Mouse (Mus musculus) left cerebral cortex, postnatal 14 days (tissue): ENCODE data around the gene Rap2c. TPM values are rescaled to one million over a fixed set of nuclear protein-coding genes. Genes with fewer than 3 reads are reported as not detected.

Experiments
- DNase-seq, 2 experiments: peaks; one replicate each; pipeline ENCODE4 v3.0.0; 2021 to 2022; ENCODE audit warnings: low spot score in 2 of 2, mixed read lengths in 1 of 2
- intact Hi-C: fragments of 180-260 bp; cut with DNase I; formaldehyde crosslinking; loops from one replicate; pipeline ENCODE4 v1.15.1; 2025
- long read RNA-seq, 2 experiments: library from polyadenylated mRNA; stranded (forward); transcript quantifications; one replicate each; pipeline ENCODE4 v2.0.0; 2021
- total RNA-seq, 2 experiments: library from RNA; stranded (reverse); gene quantifications; 2 replicates each; pipeline ENCODE4 v1.2.3; 2021

Rap2c gene
- total RNA-seq: 10 to 100 TPM; 24.9 to 25.1 TPM
- long read RNA-seq, experiment 1, partial matches to known transcripts: 0 of 13 reads
- long read RNA-seq, experiment 1, other reads (novel, unspliced or antisense): 11 of 13 reads
- long read RNA-seq, experiment 2, transcript Rap2c-201 (3 exons, 3,545 nt): major isoform, 7 of 17 reads
- long read RNA-seq, experiment 2, partial matches to known transcripts: 1 of 17 reads
- long read RNA-seq, experiment 2, other reads (novel, unspliced or antisense): 9 of 17 reads

GRCm38 (mm10) chrX:51017851-51018785 lies at the start of gene Rap2c:
Gene Rap2c (minus strand): TSS chrX:51018018.
- peak in 1 of 2 experiments; percentile 37 for DNase-seq
- intact Hi-C loops: loop anchor here (5.0 kb wide), 1 partner anchor 341 kb away; no protein-coding TSS in a partner anchor

- intact Hi-C loops: loop anchor here (10.0 kb wide), 1 partner anchor 78 kb away; no protein-coding TSS in a partner anchor
- DNase-seq: no peak
Measured at GRCm38 (mm10) chrX:51066539-51067286, 48.9 kb upstream of the Rap2c start.

GRCm38 (mm10) chrX:51065773-51066172 lies 48.0 kb upstream of the Rap2c start:
- peak; percentile 42 to 54 for DNase-seq
- intact Hi-C loops: loop anchor here (1.0 to 10.0 kb wide), 2 partner anchors 79 to 309 kb away; no protein-coding TSS in a partner anchor

GRCm38 (mm10) chrX:51065158-51065664 lies 47.4 kb upstream of the Rap2c start:
- intact Hi-C loops: loop anchor here (1.0 to 10.0 kb wide), 2 partner anchors 80 to 309 kb away; no protein-coding TSS in a partner anchor
- no peak for DNase-seq

- DNase-seq: no peak
- intact Hi-C loops: loop anchor here (10.0 kb wide), 1 partner anchor 85 kb away; no protein-coding TSS in a partner anchor
Measured at GRCm38 (mm10) chrX:51060220-51060619, 42.4 kb upstream of the Rap2c start.

GRCm38 (mm10) chrX:51058741-51059140 lies 40.9 kb upstream of the Rap2c start:
- DNase-seq: no peak
- intact Hi-C loops: no loop called here

GRCm38 (mm10) chrX:51058317-51058716 lies 40.5 kb upstream of the Rap2c start:
- intact Hi-C loops: no loop called here
- DNase-seq: no peak

- DNase-seq: no peak
- intact Hi-C loops: no loop called here
Measured at GRCm38 (mm10) chrX:51051680-51052461, 34.1 kb upstream of the Rap2c start.

GRCm38 (mm10) chrX:51035678-51036209 lies 17.9 kb upstream of the Rap2c start:
- intact Hi-C loops: no loop called here
- DNase-seq: no peak

GRCm38 (mm10) chrX:51019884-51020283 lies 2.1 kb upstream of the Rap2c start:
- DNase-seq: peak in 1 of 2 experiments; percentile 4
- intact Hi-C loops: loop anchor here (5.0 kb wide), 1 partner anchor 343 kb away; no protein-coding TSS in a partner anchor

GRCm38 (mm10) chrX:51018786-51019179 lies 965 bp upstream of the Rap2c start:
- intact Hi-C loops: loop anchor here (5.0 kb wide), 1 partner anchor 341 kb away; no protein-coding TSS in a partner anchor

GRCm38 (mm10) chrX:51016926-51017325 lies 892 bp downstream of the Rap2c start:
- DNase-seq: no peak
- intact Hi-C loops: loop anchor here (5.0 kb wide), 1 partner anchor 340 kb away; no protein-coding TSS in a partner anchor

More at GRCm38 (mm10) chrX:51018786-51019179, 965 bp upstream of the Rap2c start:
- DNase-seq: peak; percentile 46 to 55

GRCm38 (mm10) chrX:51012280-51012679 lies 5.5 kb downstream of the Rap2c start:
- no peak for DNase-seq
- intact Hi-C loops: no loop called here

GRCm38 (mm10) chrX:51010323-51010722 lies 7.5 kb downstream of the Rap2c start:
- DNase-seq: no peak
- intact Hi-C loops: no loop called here

GRCm38 (mm10) chrX:51000791-51001190 lies 17.0 kb downstream of the Rap2c start:
- DNase-seq: no peak
- intact Hi-C loops: no loop called here

GRCm38 (mm10) chrX:50995310-50995709 lies 22.5 kb downstream of the Rap2c start:
- DNase-seq: no peak
- intact Hi-C loops: no loop called here

- intact Hi-C loops: no loop called here
- no peak for DNase-seq
Measured at GRCm38 (mm10) chrX:50991324-50991723, 26.5 kb downstream of the Rap2c start.

- intact Hi-C loops: no loop called here
- DNase-seq: no peak
Measured at GRCm38 (mm10) chrX:50989940-50990339, 27.9 kb downstream of the Rap2c start.
